ENCODE assay signal across 8 mouse cellular contexts in genomic region chr11:75651426-75652221, GRCm38 (mm10). TPM values are rescaled to one million over a fixed set of nuclear protein-coding genes. Genes with fewer than 3 reads are reported as not detected.
DNase-seq lines count a peak whose midpoint lies in the region; ATAC-seq and TF ChIP-seq lines count a peak whose summit lies in the region.

No protein-coding gene starts in this region.

- no peak for TF ChIP-seq CTCF in Patski (IDR thresholded peaks at IDR 0.05)

- peak overlapping the region; percentile 18 for H3K27ac ChIP-seq in hindbrain, embryonic 13.5 days

- CTCF ChIA-PET in Patski (lab: Charles Lee): interaction anchor here (0.9 to 1.9 kb wide), 3 partner anchors 20 to 29 kb away, joined by 3 to 7 read pairs (median 4); partner anchors contain the start of gene Inpp5k

- H3K4me3 ChIP-seq in hindbrain, embryonic 13.5 days: peak overlapping the region; percentile 49

- in situ Hi-C loops in Patski (cut with MboI; ENCODE audit: low pct_unique_long_range_greater_than_20kb): no loop called here

- peaks cover 3% of the 10 kb centered on the region for H3K36me3 ChIP-seq in hindbrain, embryonic 13.5 days

- H3K4me2 ChIP-seq in hindbrain, embryonic 13.5 days: peak overlapping the region; percentile 78

- peaks cover 53% of the 10 kb centered on the region for H3K4me1 ChIP-seq in hindbrain, embryonic 13.5 days (replicated peaks)

- POLR2A ChIA-PET in Patski (lab: Charles Lee): interaction anchor here (1.1 to 1.7 kb wide), 2 partner anchors 26 to 28 kb away, joined by 3 to 5 read pairs; no protein-coding TSS in a partner anchor

- no peak for DNase-seq in Patski (ENCODE audit: low read depth, low spot score)
- DNase-seq in cerebellum, postnatal 10 days: peak; percentile 78 to 81
- peak; percentile 50 to 66 for DNase-seq in frontal cortex, postnatal 25 days (ENCODE audit: low spot score in 2 of 2)
- DNase-seq in left cerebral cortex, adult 11 months (ENCODE audit: low spot score): peak; percentile 59
- DNase-seq in lung, postnatal 36 days: peak; percentile 90
- peak; percentile 79 to 80 for DNase-seq in right cerebral cortex, adult 2 months (ENCODE audit: low spot score in 2 of 2)
- peak; percentile 79 for DNase-seq in urinary bladder, adult 2 months (ENCODE audit: low spot score)

- H3K9ac ChIP-seq in hindbrain, embryonic 13.5 days: peak overlapping the region; percentile 73

- no peaks in the 10 kb centered on the region for H3K27me3 ChIP-seq in Patski
- peaks cover 48% of the 10 kb centered on the region for H3K27me3 ChIP-seq in hindbrain, embryonic 13.5 days

- H3K9me3 ChIP-seq in hindbrain, embryonic 13.5 days: no peaks in the 10 kb centered on the region

- WGBS in hindbrain, embryonic 13.5 days: under 1% methylated on average over 52 of the region's 54 CpGs

- peak; percentile 40 for ATAC-seq in Patski
- peak; percentile 41 for ATAC-seq in hindbrain, embryonic 13.5 days (ENCODE audit: low FRiP score)

RNA-seq across cellular contexts. Expression of gene Myo1c, which starts 1.3 kb away (rescaled TPM):
- polyA plus RNA-seq in Patski (2021): 121 TPM
- polyA plus RNA-seq in hindbrain, embryonic 13.5 days (2015; fragmentation: Nextera tagmentation; extraction: Ambion mirVana): 8.8 and 9.6 TPM in 2 replicates
- 126 and 135 TPM in 2 replicates for polyA plus RNA-seq in urinary bladder, adult 2 months (2012; rRNA removed)

RNA-seq across cellular contexts. Expression of gene Inpp5k, which starts 20.8 kb away (rescaled TPM):
- 32.9 TPM for polyA plus RNA-seq in Patski (2021)
- 38.8 and 41.2 TPM in 2 replicates for polyA plus RNA-seq in hindbrain, embryonic 13.5 days (2015; fragmentation: Nextera tagmentation; extraction: Ambion mirVana)
- 61.9 and 68.7 TPM in 2 replicates for polyA plus RNA-seq in urinary bladder, adult 2 months (2012; rRNA removed)

RNA-seq across cellular contexts. Expression of gene Crk, which starts 27.4 kb away (rescaled TPM):
- 116 TPM for polyA plus RNA-seq in Patski (2021)
- polyA plus RNA-seq in hindbrain, embryonic 13.5 days (2015; fragmentation: Nextera tagmentation; extraction: Ambion mirVana): 120 TPM in 2 replicates
- polyA plus RNA-seq in urinary bladder, adult 2 months (2012; rRNA removed): 84.0 and 86.6 TPM in 2 replicates

Comparison
In these comparisons a context has a peak if more than half of its experiments do, and no peak if none do; other contexts are left out.
1. RNA of gene Myo1c, which starts 1.3 kb away (polyA plus RNA-seq): 126 to 135 TPM in urinary bladder, adult 2 months and 121 TPM in Patski (single experiment); 8.8 to 9.6 TPM in hindbrain, embryonic 13.5 days; every median in the first group is over 10 times any median in the second.